Mouse (Mus musculus) spleen, postnatal 14 days (tissue): ENCODE data around the gene Dnaja4.
"Not testable (repeated sequence)": the region's sequence is repeated elsewhere in the genome, so short reads cannot be mapped to it uniquely, and the experiment has no call there.

ENCODE experiments used
- DNase-seq, 2 experiments: peaks; one replicate each; pipeline ENCODE4 v3.0.0; 2021 to 2022; ENCODE audit warnings: low spot score in 2 of 2

Gene Dnaja4

GRCm38 (mm10) chr9:54698318-54699086, at the start of gene Dnaja4:
Gene Dnaja4 (plus strand): TSS chr9:54698873.
- peak; percentile 41 to 46 for DNase-seq

- no peak for DNase-seq
Observed at GRCm38 (mm10) chr9:54649360-54649759, 49.3 kb upstream of the Dnaja4 start.

- DNase-seq = no peak
Observed at GRCm38 (mm10) chr9:54652778-54653177, 45.9 kb upstream of the Dnaja4 start.

- DNase-seq = no peak
Observed at GRCm38 (mm10) chr9:54655846-54656245, 42.8 kb upstream of the Dnaja4 start.

- DNase-seq = no peak
Observed at GRCm38 (mm10) chr9:54656402-54656801, 42.3 kb upstream of the Dnaja4 start.

GRCm38 (mm10) chr9:54658773-54659172, 39.9 kb upstream of the Dnaja4 start:
- DNase-seq = no peak

GRCm38 (mm10) chr9:54661605-54662377, 36.9 kb upstream of the Dnaja4 start, which contains the start of gene Acsbg1:
Gene Acsbg1 (minus strand): TSS chr9:54661870.
- no peak for DNase-seq

GRCm38 (mm10) chr9:54664358-54664757, 34.3 kb upstream of the Dnaja4 start:
- DNase-seq = no peak

- DNase-seq = no peak
Observed at GRCm38 (mm10) chr9:54666116-54666515, 32.6 kb upstream of the Dnaja4 start.

GRCm38 (mm10) chr9:54668455-54668854, 30.2 kb upstream of the Dnaja4 start:
- no peak for DNase-seq

GRCm38 (mm10) chr9:54671962-54672361, 26.7 kb upstream of the Dnaja4 start:
- no peak for DNase-seq

- DNase-seq = no peak
Observed at GRCm38 (mm10) chr9:54673887-54674286, 24.8 kb upstream of the Dnaja4 start.

- peak; percentile 37 to 64 for DNase-seq
Observed at GRCm38 (mm10) chr9:54676531-54676986, 22.1 kb upstream of the Dnaja4 start.

GRCm38 (mm10) chr9:54682846-54683245, 15.8 kb upstream of the Dnaja4 start:
- no peak for DNase-seq

GRCm38 (mm10) chr9:54683814-54684605, 14.7 kb upstream of the Dnaja4 start:
- DNase-seq = no peak

- no peak for DNase-seq
Observed at GRCm38 (mm10) chr9:54687246-54688236, 11.1 kb upstream of the Dnaja4 start.

- DNase-seq = no peak
Observed at GRCm38 (mm10) chr9:54689446-54689845, 9.2 kb upstream of the Dnaja4 start.

GRCm38 (mm10) chr9:54690697-54691096, 8.0 kb upstream of the Dnaja4 start:
- not testable (repeated sequence) for DNase-seq

GRCm38 (mm10) chr9:54691241-54691805, 7.3 kb upstream of the Dnaja4 start:
- DNase-seq = not testable (repeated sequence)

- DNase-seq = no peak
Observed at GRCm38 (mm10) chr9:54699087-54699344, 343 bp downstream of the Dnaja4 start.
